Mouse (Mus musculus) hindbrain, postnatal 0 days (tissue): ENCODE results near the gene Lims1. TPM values are rescaled to one million over a fixed set of nuclear protein-coding genes. Genes with fewer than 3 reads are reported as not detected.

ENCODE experiments used
- ATAC-seq: fragments of 200-750 bp; cut with Nextera tagmentation; 2 replicates; pipeline ENCODE4 v1.8.0; 2017; ENCODE audit warnings: mild to moderate bottlenecking, moderate TSS enrichment, moderate library complexity
- DNase-seq: peaks from one replicate; pipeline ENCODE4 v3.0.0-alpha.2; 2015; ENCODE audit warnings: low spot score
- H3K27ac ChIP-seq: fragments of 300-500 bp; sonication (generic); 2 replicates; pipeline ENCODE4 v1.5.1; 2014; ENCODE audit warnings: mild to moderate bottlenecking
- H3K27me3 ChIP-seq: fragments of 300-500 bp; sonication (generic); 2 replicates; pipeline ENCODE4 v1.6.1; 2014; ENCODE audit warnings: low read length, mixed read lengths; ENCODE audit not compliant: insufficient read depth
- H3K36me3 ChIP-seq: fragments of 300-500 bp; sonication (generic); 2 replicates; pipeline ENCODE4 v1.6.1; 2014; ENCODE audit warnings: low read length, mixed read lengths; ENCODE audit not compliant: insufficient read depth
- H3K4me1 ChIP-seq: fragments of 300-500 bp; sonication (generic); 2 replicates; pipeline ENCODE4 v1.6.1; 2014; ENCODE audit warnings: antibody characterized with exemption, low read length, mixed read lengths; ENCODE audit not compliant: insufficient read depth
- H3K4me2 ChIP-seq: fragments of 300-500 bp; sonication (generic); 2 replicates; pipeline ENCODE4 v1.6.1; 2014; ENCODE audit warnings: low read depth, mild to moderate bottlenecking, low read length, moderate library complexity, mixed read lengths
- H3K4me3 ChIP-seq: fragments of 300-500 bp; sonication (generic); 2 replicates; pipeline ENCODE4 v1.5.1; 2014; ENCODE audit warnings: low read length
- H3K9ac ChIP-seq: fragments of 300-500 bp; sonication (generic); replicated peaks from 2 replicates; pipeline ENCODE4 v1.6.1; 2014; ENCODE audit warnings: mild to moderate bottlenecking, low read length, moderate library complexity, mixed read lengths
- H3K9me3 ChIP-seq: fragments of 300-500 bp; sonication (generic); 2 replicates; pipeline ENCODE4 v1.6.1; 2016; ENCODE audit warnings: low read length, mixed read lengths
- CTCF ChIP-seq: IDR thresholded peaks from 2 replicates; pipeline ENCODE4 v1.5.1; 2016; ENCODE audit warnings: antibody characterized with exemption, control low read depth, low read depth
- WGBS: fragments of 180-500 bp; shearing (Covaris S2); extraction: QIAGEN DNeasy Blood & Tissue Kit; methylation state at CpG from one replicate; pipeline ENCODE4 v1.1.7; 2014; 5-methylcytosine and 5-hydroxymethylcytosine counted together
- polyA plus RNA-seq: library from polyadenylated mRNA; unstranded; fragments of >200 nt; fragmentation: Nextera tagmentation; extraction: Ambion mirVana; gene quantifications from 2 replicates; pipeline ENCODE4 v1.2.1, GENCODE M21; 2015
- total RNA-seq: library from RNA; depleted of rRNA; stranded (reverse); fragments of >200 nt; gene quantifications from 2 replicates; pipeline ENCODE4 v1.2.3, GENCODE M21; 2014

Gene Lims1
- total and polyA plus RNA-seq, 2 experiments from 2014 or later, result 38.5 to 55.7 TPM

GRCm38 (mm10) chr10:58381904-58382303 lies 58.6 kb downstream of the Lims1 start:
- Histone ChIP-seq H3K9me3 (no peaks in the 10 kb centered on the region), H3K27me3 (no peaks in the 10 kb centered on the region), H3K4me1 (peaks cover 32% of the 10 kb centered on the region), H3K4me2 (no peak overlapping the region), H3K9ac (no peak overlapping the region), H3K36me3 (no peaks in the 10 kb centered on the region), H3K4me3 (no peak overlapping the region), H3K27ac (peak overlapping the region; percentile 55; the same call in 1 of the 2 replicates)
- ATAC-seq (no peak), DNase-seq (no peak)
- WGBS, result 84% methylated on average over 1 of the region's 1 CpGs
- no peak for TF ChIP-seq CTCF

GRCm38 (mm10) chr10:58382621-58383101 lies 59.4 kb downstream of the Lims1 start:
- H3K9ac ChIP-seq, result no peak overlapping the region
- 3% methylated on average over 3 of the region's 3 CpGs for WGBS
- peak; percentile 32; the same call in 1 of the 2 replicates for TF ChIP-seq CTCF

GRCm38 (mm10) chr10:58383282-58383681 lies 60.0 kb downstream of the Lims1 start:
- ATAC-seq (peak; percentile 75), DNase-seq (peak; percentile 75)
- Histone ChIP-seq H3K9ac (no peak overlapping the region), H3K4me3 (no peak overlapping the region), H3K27ac (peak overlapping the region; percentile 55), H3K4me2 (peak overlapping the region; percentile 25), H3K9me3 (no peaks in the 10 kb centered on the region), H3K27me3 (no peaks in the 10 kb centered on the region), H3K4me1 (peaks cover 32% of the 10 kb centered on the region), H3K36me3 (no peaks in the 10 kb centered on the region)
- 15% methylated on average over 3 of the region's 3 CpGs for WGBS
- no peak for TF ChIP-seq CTCF

More at GRCm38 (mm10) chr10:58382621-58383101, 59.4 kb downstream of the Lims1 start:
- ATAC-seq, result peak; percentile 64
- Histone ChIP-seq H3K9me3 (no peaks in the 10 kb centered on the region), H3K27ac (peak overlapping the region; percentile 55), H3K4me1 (peaks cover 32% of the 10 kb centered on the region), H3K4me3 (no peak overlapping the region), H3K27me3 (no peaks in the 10 kb centered on the region), H3K4me2 (peak overlapping the region; percentile 25), H3K36me3 (no peaks in the 10 kb centered on the region)
- peak; percentile 55 for DNase-seq

- no peaks in the 10 kb centered on the region for H3K36me3 ChIP-seq
- no peaks in the 10 kb centered on the region for H3K9me3 ChIP-seq
- peaks cover 32% of the 10 kb centered on the region for H3K4me1 ChIP-seq
- peak overlapping the region; percentile 36; the same call in 1 of the 2 replicates for H3K27ac ChIP-seq
- peak; percentile 31 for DNase-seq
- no peak for TF ChIP-seq CTCF
- peak; percentile 44; the same call in 1 of the 2 replicates for ATAC-seq
- H3K9ac ChIP-seq, result no peak overlapping the region
- H3K4me2 ChIP-seq, result 0 out of 2 replicates have a peak overlapping the region, but pooled peaks have one; percentile 21
- H3K27me3 ChIP-seq, result no peaks in the 10 kb centered on the region
- WGBS, result 58% methylated on average over 2 of the region's 2 CpGs
- H3K4me3 ChIP-seq, result no peak overlapping the region
Observed at GRCm38 (mm10) chr10:58383761-58384160, 60.5 kb downstream of the Lims1 start.

GRCm38 (mm10) chr10:58385629-58386028 lies 62.4 kb downstream of the Lims1 start:
- WGBS, result 65% methylated on average over 5 of the region's 5 CpGs
- H3K4me3 ChIP-seq, result no peak overlapping the region
- no peak overlapping the region for H3K4me2 ChIP-seq
- H3K27ac ChIP-seq, result no peak overlapping the region
- ATAC-seq (no peak), DNase-seq (no peak)
- no peak overlapping the region for H3K9ac ChIP-seq
- H3K36me3 ChIP-seq, result no peaks in the 10 kb centered on the region
- no peaks in the 10 kb centered on the region for H3K9me3 ChIP-seq
- no peaks in the 10 kb centered on the region for H3K27me3 ChIP-seq
- peaks cover 32% of the 10 kb centered on the region for H3K4me1 ChIP-seq
- TF ChIP-seq CTCF, result no peak

GRCm38 (mm10) chr10:58386997-58387396 lies 63.7 kb downstream of the Lims1 start:
- no peak for ATAC-seq
- H3K9me3 ChIP-seq, result no peaks in the 10 kb centered on the region
- H3K9ac ChIP-seq, result no peak overlapping the region
- H3K27ac ChIP-seq, result no peak overlapping the region
- no peak for TF ChIP-seq CTCF
- H3K4me1 ChIP-seq, result peaks cover 30% of the 10 kb centered on the region
- no peak overlapping the region for H3K4me2 ChIP-seq
- no peak overlapping the region for H3K4me3 ChIP-seq
- no peaks in the 10 kb centered on the region for H3K27me3 ChIP-seq
- WGBS, result 96% methylated on average over 3 of the region's 3 CpGs
- DNase-seq, result no peak
- H3K36me3 ChIP-seq, result no peaks in the 10 kb centered on the region

GRCm38 (mm10) chr10:58388648-58389047 lies 65.4 kb downstream of the Lims1 start:
- no peaks in the 10 kb centered on the region for H3K36me3 ChIP-seq
- no peaks in the 10 kb centered on the region for H3K27me3 ChIP-seq
- H3K4me1 ChIP-seq, result peaks cover 14% of the 10 kb centered on the region
- no peak overlapping the region for H3K9ac ChIP-seq
- no peak overlapping the region for H3K4me2 ChIP-seq
- TF ChIP-seq CTCF, result no peak
- DNase-seq (no peak), ATAC-seq (no peak)
- no peak overlapping the region for H3K4me3 ChIP-seq
- H3K27ac ChIP-seq, result no peak overlapping the region
- no peaks in the 10 kb centered on the region for H3K9me3 ChIP-seq
- 82% methylated on average over 3 of the region's 3 CpGs for WGBS
